Mouse (Mus musculus) CD4-positive, CD25-positive, alpha-beta regulatory T cell, adult 4 months (primary cell): ENCODE measurements around the gene Pou6f2. TPM values are rescaled to one million over a fixed set of nuclear protein-coding genes. Genes with fewer than 3 reads are reported as not detected.

ENCODE experiments used
- ATAC-seq: one replicate; pipeline ENCODE4 v1.8.0; 2017
- polyA plus RNA-seq, 2 experiments: library from polyadenylated mRNA; unstranded; fragments of 100-300 nt; shearing (Covaris generic); gene quantifications; one replicate each; pipeline ENCODE4 v1.2.1; 2017

The Pou6f2 gene
- polyA plus RNA-seq, 2 experiments from 2014 or later: 0.34 TPM; not detected in 1

GRCm38 (mm10) chr13:18218566-18219234 lies 178.8 kb downstream of the Pou6f2 start:
- ATAC-seq: no peak

- ATAC-seq: no peak
Measured at GRCm38 (mm10) chr13:18211242-18211641, 186.2 kb downstream of the Pou6f2 start.

- no peak for ATAC-seq
Measured at GRCm38 (mm10) chr13:18204476-18205250, 192.8 kb downstream of the Pou6f2 start.

- ATAC-seq: no peak
Measured at GRCm38 (mm10) chr13:18174003-18174402, 223.5 kb downstream of the Pou6f2 start.

- no peak for ATAC-seq
Measured at GRCm38 (mm10) chr13:18173021-18173420, 224.5 kb downstream of the Pou6f2 start.

GRCm38 (mm10) chr13:18172334-18172733 lies 225.2 kb downstream of the Pou6f2 start:
- ATAC-seq: no peak

GRCm38 (mm10) chr13:18164182-18164581 lies 233.3 kb downstream of the Pou6f2 start:
- no peak for ATAC-seq

GRCm38 (mm10) chr13:18160566-18160965 lies 236.9 kb downstream of the Pou6f2 start:
- ATAC-seq: no peak

GRCm38 (mm10) chr13:18153949-18154582 lies 243.4 kb downstream of the Pou6f2 start:
- ATAC-seq: no peak

GRCm38 (mm10) chr13:18133646-18134045 lies 263.8 kb downstream of the Pou6f2 start:
- ATAC-seq: no peak

GRCm38 (mm10) chr13:18133193-18133592 lies 264.3 kb downstream of the Pou6f2 start:
- no peak for ATAC-seq

- no peak for ATAC-seq
Measured at GRCm38 (mm10) chr13:18131324-18131723, 266.2 kb downstream of the Pou6f2 start.

- ATAC-seq: no peak
Measured at GRCm38 (mm10) chr13:18129697-18130096, 267.8 kb downstream of the Pou6f2 start.

- ATAC-seq: no peak
Measured at GRCm38 (mm10) chr13:18128826-18129225, 268.7 kb downstream of the Pou6f2 start.

GRCm38 (mm10) chr13:18128053-18128452 lies 269.4 kb downstream of the Pou6f2 start:
- ATAC-seq: no peak

GRCm38 (mm10) chr13:18126111-18126510 lies 271.4 kb downstream of the Pou6f2 start:
- ATAC-seq: no peak

GRCm38 (mm10) chr13:18125226-18126000 lies 272.1 kb downstream of the Pou6f2 start:
- no peak for ATAC-seq

GRCm38 (mm10) chr13:18124368-18124767 lies 273.1 kb downstream of the Pou6f2 start:
- no peak for ATAC-seq

GRCm38 (mm10) chr13:18120406-18120805 lies 277.1 kb downstream of the Pou6f2 start:
- no peak for ATAC-seq

GRCm38 (mm10) chr13:18081443-18082119 lies 315.9 kb downstream of the Pou6f2 start:
- no peak for ATAC-seq
